In the genomic region with DNA sequence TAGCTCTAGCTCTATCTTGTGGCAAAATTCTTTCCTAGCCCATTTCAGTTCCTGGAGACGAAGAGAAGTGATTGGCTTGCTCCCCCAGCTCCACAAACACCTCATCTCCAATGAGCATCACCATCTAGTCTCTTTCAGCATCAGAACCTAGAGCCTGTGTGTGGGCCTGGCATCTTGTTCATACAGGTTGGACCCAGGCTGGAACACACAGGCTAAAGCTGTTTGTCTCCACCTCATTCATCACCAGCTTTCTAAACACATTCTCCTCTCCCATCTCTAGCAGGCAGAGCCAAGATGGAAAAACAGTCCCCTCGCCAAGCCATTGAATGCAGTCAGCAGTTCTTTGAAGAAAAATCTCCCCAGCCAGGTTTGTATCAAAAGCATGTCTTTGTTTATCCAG, we compare ENCODE assay signal across 13 mouse cellular contexts.
"Had no signal": no experiment of that assay in that cellular context is flagged by ENCODE, and none has a peak within 500 bp of the region (broad histone marks: within the 10 kb centered on the region; RNA-seq: fewer than 3 reads in every experiment).

No protein-coding gene starts in this region.

- H3K9me3 ChIP-seq: limb, embryonic 12.5 days; limb, embryonic 15.5 days; stomach, embryonic 15.5 days had no signal

- H3K27me3 ChIP-seq: limb, embryonic 15.5 days; stomach, embryonic 15.5 days had no signal

- H3K4me3 ChIP-seq: limb, embryonic 12.5 days; limb, embryonic 15.5 days; stomach, embryonic 15.5 days had no signal

- H3K36me3 ChIP-seq: limb, embryonic 12.5 days; limb, embryonic 15.5 days; stomach, embryonic 15.5 days had no signal

- DNase-seq: kidney, adult 18-20 months; kidney, adult 9 months; kidney, postnatal 14 days; kidney, postnatal 4 days; left cerebral cortex, postnatal 4 days; liver, postnatal 0 days; midbrain, embryonic 14.5 days; spleen, adult 18-20 months; thymus, postnatal 25 days had no signal

- H3K27ac ChIP-seq: limb, embryonic 12.5 days; limb, embryonic 15.5 days; liver, embryonic 14.5 days; stomach, embryonic 15.5 days had no signal
